Mouse (Mus musculus) right cerebral cortex, adult 2 months (tissue): ENCODE measurements around the gene Cmip.

Experiments
- DNase-seq, 2 experiments: peaks; one replicate each; pipeline ENCODE4 v3.0.0; 2021 to 2022; ENCODE audit warnings: low spot score in 2 of 2

The Cmip gene

GRCm38 (mm10) chr8:117500232-117500823, 243.5 kb downstream of the Cmip start:
- DNase-seq, result no peak

GRCm38 (mm10) chr8:117501323-117501722, 244.5 kb downstream of the Cmip start:
- no peak for DNase-seq

- no peak for DNase-seq
These were observed 246.7 kb downstream of the Cmip start for GRCm38 (mm10) chr8:117503405-117504069.

- no peak for DNase-seq
These were observed 250.8 kb downstream of the Cmip start for GRCm38 (mm10) chr8:117507703-117508102.
